Mouse (Mus musculus) MEL (cell line): ENCODE measurements around the gene Pde1c.

ENCODE experiments used
- CTCF ChIP-seq, 3 experiments: IDR thresholded peaks in 2 of 3; conservative IDR thresholded peaks in 1 of 3; 2 replicates each; pipeline ENCODE4 v1.5.1; 2011 to 2012; ENCODE audit warnings: low read length in 3 of 3, low read depth in 2 of 3, mild to moderate bottlenecking in 2 of 3, improper control_type of control experiment in 1 of 3, inconsistent platforms in 1 of 3, mixed read lengths in 1 of 3, moderate library complexity in 1 of 3; ENCODE audit not compliant: control insufficient read depth in 1 of 3, insufficient read depth in 1 of 3, poor library complexity in 1 of 3, severe bottlenecking in 1 of 3
- GATA1 ChIP-seq: IDR thresholded peaks from 2 replicates; pipeline ENCODE4 v1.6.1; 2011; ENCODE audit warnings: low read depth, low read length, improper control_type of control experiment
- JUND ChIP-seq: IDR thresholded peaks from 2 replicates; pipeline ENCODE4 v1.6.1; 2011; ENCODE audit warnings: low read depth, mild to moderate bottlenecking, improper control_type of control experiment, low read length
- TBP ChIP-seq: IDR thresholded peaks from 2 replicates; pipeline ENCODE4 v1.8.0; 2011; ENCODE audit warnings: low read depth, low read length, improper control_type of control experiment
- ZKSCAN1 ChIP-seq: IDR thresholded peaks from 2 replicates; pipeline ENCODE4 v1.6.1; 2012; ENCODE audit warnings: low read depth, mild to moderate bottlenecking, inconsistent platforms, low read length, improper control_type of control experiment, moderate library complexity

GRCm38 (mm10) chr6:56555848-56556247 is 13.1 kb downstream of the Pde1c start:
- TF ChIP-seq CTCF (IDR thresholded peaks at IDR 0.05 in 2 of 3, conservative IDR thresholded peaks at IDR 0.05 in 1 of 3; ENCODE audit: control insufficient read depth in 1 of 3, insufficient read depth in 1 of 3, low read depth in 2 of 3, low read length in 3 of 3, poor library complexity in 1 of 3, severe bottlenecking in 1 of 3), result no peak
- no peak for TF ChIP-seq GATA1
- no peak for TF ChIP-seq JUND
- TF ChIP-seq ZKSCAN1, result no peak
- TF ChIP-seq TBP, result no peak
